Mouse (Mus musculus) kidney, postnatal 25 days (tissue): ENCODE data around the gene Lancl2.

Experiments used
- DNase-seq, 2 experiments: peaks; one replicate each; pipeline ENCODE4 v3.0.0; 2021; ENCODE audit warnings: mixed read lengths in 2 of 2

The Lancl2 gene

GRCm38 (mm10) chr6:57768948-57769525 lies 66.7 kb downstream of the Lancl2 start:
- no peak for DNase-seq

GRCm38 (mm10) chr6:57770467-57771190 lies 68.3 kb downstream of the Lancl2 start:
- no peak for DNase-seq

- DNase-seq = no peak
Observed at GRCm38 (mm10) chr6:57773792-57774191, 71.5 kb downstream of the Lancl2 start.

- DNase-seq = no peak
Observed at GRCm38 (mm10) chr6:57780359-57780758, 78.0 kb downstream of the Lancl2 start.

DNA sequence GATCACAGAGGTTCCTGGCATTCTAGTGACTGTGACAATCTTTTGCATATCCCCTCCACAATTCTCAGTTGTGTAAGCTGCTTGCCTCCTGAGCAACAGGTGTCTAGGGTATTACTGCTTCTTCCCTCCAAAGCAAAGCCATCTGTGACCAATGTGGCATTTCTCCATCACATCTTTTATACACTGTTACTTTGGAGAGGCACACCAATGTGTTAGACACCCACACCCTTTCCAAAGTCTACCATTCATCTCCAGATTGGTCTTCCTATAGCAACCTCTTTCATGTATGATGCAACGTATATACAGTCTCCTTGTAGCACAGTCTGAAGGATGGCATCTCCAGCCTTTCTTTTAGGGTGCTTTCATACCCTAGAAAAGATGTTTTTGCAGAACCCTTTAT lies 80.3 kb downstream of the Lancl2 start:
- no peak for DNase-seq

GRCm38 (mm10) chr6:57784251-57784650 lies 81.9 kb downstream of the Lancl2 start:
- no peak for DNase-seq

GRCm38 (mm10) chr6:57787376-57787775 lies 85.0 kb downstream of the Lancl2 start:
- DNase-seq = no peak
